Mouse (Mus musculus) hindbrain, postnatal 0 days (tissue): ENCODE results near the gene Hnrnpul2. TPM values are rescaled to one million over a fixed set of nuclear protein-coding genes. Genes with fewer than 3 reads are reported as not detected.

Source experiments
- ATAC-seq: fragments of 200-750 bp; cut with Nextera tagmentation; 2 replicates; pipeline ENCODE4 v1.8.0; 2017; ENCODE audit warnings: mild to moderate bottlenecking, moderate TSS enrichment, moderate library complexity
- DNase-seq: peaks from one replicate; pipeline ENCODE4 v3.0.0-alpha.2; 2015; ENCODE audit warnings: low spot score
- H3K27ac ChIP-seq: fragments of 300-500 bp; sonication (generic); 2 replicates; pipeline ENCODE4 v1.5.1; 2014; ENCODE audit warnings: mild to moderate bottlenecking
- H3K27me3 ChIP-seq: fragments of 300-500 bp; sonication (generic); 2 replicates; pipeline ENCODE4 v1.6.1; 2014; ENCODE audit warnings: low read length, mixed read lengths; ENCODE audit not compliant: insufficient read depth
- H3K36me3 ChIP-seq: fragments of 300-500 bp; sonication (generic); 2 replicates; pipeline ENCODE4 v1.6.1; 2014; ENCODE audit warnings: low read length, mixed read lengths; ENCODE audit not compliant: insufficient read depth
- H3K4me1 ChIP-seq: fragments of 300-500 bp; sonication (generic); 2 replicates; pipeline ENCODE4 v1.6.1; 2014; ENCODE audit warnings: antibody characterized with exemption, low read length, mixed read lengths; ENCODE audit not compliant: insufficient read depth
- H3K4me2 ChIP-seq: fragments of 300-500 bp; sonication (generic); 2 replicates; pipeline ENCODE4 v1.6.1; 2014; ENCODE audit warnings: low read depth, mild to moderate bottlenecking, low read length, moderate library complexity, mixed read lengths
- H3K4me3 ChIP-seq: fragments of 300-500 bp; sonication (generic); 2 replicates; pipeline ENCODE4 v1.5.1; 2014; ENCODE audit warnings: low read length
- H3K9ac ChIP-seq: fragments of 300-500 bp; sonication (generic); replicated peaks from 2 replicates; pipeline ENCODE4 v1.6.1; 2014; ENCODE audit warnings: mild to moderate bottlenecking, low read length, moderate library complexity, mixed read lengths
- H3K9me3 ChIP-seq: fragments of 300-500 bp; sonication (generic); 2 replicates; pipeline ENCODE4 v1.6.1; 2016; ENCODE audit warnings: low read length, mixed read lengths
- CTCF ChIP-seq: IDR thresholded peaks from 2 replicates; pipeline ENCODE4 v1.5.1; 2016; ENCODE audit warnings: antibody characterized with exemption, control low read depth, low read depth
- WGBS: fragments of 180-500 bp; shearing (Covaris S2); extraction: QIAGEN DNeasy Blood & Tissue Kit; methylation state at CpG from one replicate; pipeline ENCODE4 v1.1.7; 2014; 5-methylcytosine and 5-hydroxymethylcytosine counted together
- polyA plus RNA-seq: library from polyadenylated mRNA; unstranded; fragments of >200 nt; fragmentation: Nextera tagmentation; extraction: Ambion mirVana; gene quantifications from 2 replicates; pipeline ENCODE4 v1.2.1, GENCODE M21; 2015
- total RNA-seq: library from RNA; depleted of rRNA; stranded (reverse); fragments of >200 nt; gene quantifications from 2 replicates; pipeline ENCODE4 v1.2.3, GENCODE M21; 2014

Hnrnpul2 gene
- total and polyA plus RNA-seq, 2 experiments from 2014 or later, result 5.6 to 19.7 TPM

DNA sequence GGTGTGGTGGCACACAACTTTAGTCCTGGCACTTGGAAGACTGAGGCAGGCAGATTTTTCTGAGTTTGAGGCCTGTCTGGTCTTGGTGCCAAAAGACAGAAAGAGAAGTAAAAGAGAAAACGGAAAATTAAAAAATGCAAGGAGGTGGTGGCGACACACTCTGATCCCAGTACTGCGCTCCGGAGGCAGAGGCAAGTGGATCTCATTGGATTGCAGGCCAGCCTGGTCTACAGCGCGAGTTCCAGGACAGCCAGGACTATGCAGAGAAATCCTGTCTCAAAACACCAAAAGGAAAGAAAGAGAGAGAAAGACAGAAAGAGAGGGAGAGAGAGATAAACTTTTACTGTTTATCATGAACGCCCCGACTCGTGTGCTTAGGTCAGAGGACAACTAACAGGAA lies 51.0 kb downstream of the Hnrnpul2 start:
- 60% methylated on average over 9 of the region's 9 CpGs for WGBS
- Histone ChIP-seq H3K27ac (peak overlapping the region; percentile 79), H3K27me3 (no peaks in the 10 kb centered on the region), H3K4me2 (peak overlapping the region; percentile 91), H3K4me3 (peak overlapping the region; percentile 98), H3K4me1 (peaks cover 5% of the 10 kb centered on the region; the same call in 1 of the 2 replicates), H3K9ac (peak overlapping the region; percentile 95), H3K36me3 (peaks cover 21% of the 10 kb centered on the region; the same call in 1 of the 2 replicates), H3K9me3 (no peaks in the 10 kb centered on the region)
- ATAC-seq (peak; percentile 28), DNase-seq (no peak)
- no peak for TF ChIP-seq CTCF

- DNase-seq, result peak; percentile 97
- no peaks in the 10 kb centered on the region for H3K27me3 ChIP-seq
- peak within 1 kb of the TSS; percentile 91 for H3K4me2 ChIP-seq
- TF ChIP-seq CTCF, result no peak
- peaks cover 5% of the 10 kb centered on the region; the same call in 1 of the 2 replicates for H3K4me1 ChIP-seq
- H3K9me3 ChIP-seq, result no peaks in the 10 kb centered on the region
- 1% methylated on average over 58 of the region's 59 CpGs for whole genome bisulfite sequencing
- H3K27ac ChIP-seq, result peak within 1 kb of the TSS; percentile 86
- peak within 1 kb of the TSS; percentile 95 for H3K9ac ChIP-seq
- H3K36me3 ChIP-seq, result peaks cover 21% of the 10 kb centered on the region; the same call in 1 of the 2 replicates
- ATAC-seq, result peak; percentile 99
- H3K4me3 ChIP-seq, result peak within 1 kb of the TSS; percentile 98
These were observed 51.7 kb downstream of the Hnrnpul2 start, which contains the start of gene Ubxn1 for GRCm38 (mm10) chr19:8871267-8872186. Gene Ubxn1, plus strand, starts transcription at chr19:8871496.

DNA sequence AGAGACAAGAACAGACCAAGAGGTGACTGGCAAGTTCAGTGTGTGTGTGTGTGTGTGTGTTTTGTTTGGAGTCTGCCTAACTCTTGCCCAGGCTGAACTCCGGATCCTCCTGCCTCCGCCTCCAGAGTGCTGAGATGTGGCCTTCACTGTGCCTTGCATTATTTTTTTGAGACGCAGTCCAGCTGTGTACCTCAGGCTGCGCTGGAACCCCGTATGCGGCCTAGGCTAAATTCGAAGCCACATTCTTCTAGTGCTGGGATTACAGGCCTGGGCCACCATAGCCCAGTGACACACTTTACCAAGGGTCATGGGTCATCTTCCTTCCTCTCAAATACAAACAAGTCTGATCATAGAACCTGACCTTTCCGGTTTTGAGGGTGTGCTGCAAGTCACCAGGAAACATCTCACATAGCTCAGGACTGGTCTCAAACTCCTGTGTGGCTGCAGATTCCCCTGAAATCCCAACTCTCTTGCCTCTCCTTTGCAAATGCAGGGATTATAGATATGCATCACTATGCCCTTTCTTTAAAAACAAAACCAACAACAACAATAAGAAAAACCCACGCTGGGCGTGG lies 52.5 kb downstream of the Hnrnpul2 start:
- 79% methylated on average over 10 of the region's 10 CpGs for WGBS
- Histone ChIP-seq H3K27ac (peak overlapping the region; percentile 86; the same call in 1 of the 2 replicates), H3K4me3 (peak overlapping the region; percentile 98), H3K9me3 (no peaks in the 10 kb centered on the region), H3K4me2 (peak overlapping the region; percentile 91), H3K27me3 (no peaks in the 10 kb centered on the region), H3K4me1 (peaks cover 5% of the 10 kb centered on the region; the same call in 1 of the 2 replicates), H3K9ac (peak overlapping the region; percentile 95; the same call in 1 of the 2 replicates), H3K36me3 (peaks cover 21% of the 10 kb centered on the region; the same call in 1 of the 2 replicates)
- no peak for DNase-seq
- TF ChIP-seq CTCF, result no peak
- no peak for ATAC-seq

DNA sequence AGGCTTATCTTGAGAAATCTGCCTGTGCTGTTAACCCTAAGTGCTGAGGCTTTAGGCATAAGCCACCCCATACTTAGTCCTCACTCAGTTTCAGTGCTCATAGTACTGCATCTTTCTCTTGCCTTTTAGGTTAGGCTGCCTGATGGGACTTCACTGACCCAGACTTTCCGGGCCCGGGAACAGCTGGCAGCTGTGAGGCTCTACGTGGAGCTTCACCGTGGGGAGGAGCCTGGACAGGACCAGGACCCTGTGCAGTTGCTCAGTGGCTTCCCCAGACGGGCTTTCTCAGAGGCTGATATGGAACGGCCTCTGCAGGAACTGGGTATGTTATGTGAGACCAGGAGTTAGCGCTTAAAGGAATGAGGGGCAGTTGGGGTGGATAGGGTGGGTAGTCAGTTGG lies 55.2 kb downstream of the Hnrnpul2 start:
- WGBS, result 92% methylated on average over 7 of the region's 7 CpGs
- no peak overlapping the region for H3K4me2 ChIP-seq
- no peaks in the 10 kb centered on the region for H3K9me3 ChIP-seq
- H3K27me3 ChIP-seq, result no peaks in the 10 kb centered on the region
- H3K36me3 ChIP-seq, result peaks cover 21% of the 10 kb centered on the region; the same call in 1 of the 2 replicates
- H3K4me3 ChIP-seq, result no peak overlapping the region
- no peak overlapping the region for H3K9ac ChIP-seq
- no peak for TF ChIP-seq CTCF
- ATAC-seq (no peak), DNase-seq (no peak)
- no peak overlapping the region for H3K27ac ChIP-seq
- H3K4me1 ChIP-seq, result peaks cover 10% of the 10 kb centered on the region; the same call in 1 of the 2 replicates

GRCm38 (mm10) chr19:8880311-8881033 lies 60.7 kb downstream of the Hnrnpul2 start, which contains the start of gene Uqcc3:
Gene Uqcc3, minus strand, starts transcription at chr19:8880923.
- Histone ChIP-seq H3K9me3 (no peaks in the 10 kb centered on the region), H3K9ac (peak within 1 kb of the TSS; percentile 77), H3K4me3 (peak within 1 kb of the TSS; percentile 72), H3K4me2 (peak within 1 kb of the TSS; percentile 87), H3K27ac (peak within 1 kb of the TSS; percentile 83), H3K27me3 (no peaks in the 10 kb centered on the region), H3K36me3 (peaks cover 2% of the 10 kb centered on the region; the same call in 1 of the 2 replicates), H3K4me1 (peaks cover 6% of the 10 kb centered on the region; the same call in 1 of the 2 replicates)
- peak; percentile 94 for DNase-seq
- no peak for TF ChIP-seq CTCF
- peak; percentile 98 for ATAC-seq
- under 1% methylated on average over 42 of the region's 42 CpGs for WGBS

DNA sequence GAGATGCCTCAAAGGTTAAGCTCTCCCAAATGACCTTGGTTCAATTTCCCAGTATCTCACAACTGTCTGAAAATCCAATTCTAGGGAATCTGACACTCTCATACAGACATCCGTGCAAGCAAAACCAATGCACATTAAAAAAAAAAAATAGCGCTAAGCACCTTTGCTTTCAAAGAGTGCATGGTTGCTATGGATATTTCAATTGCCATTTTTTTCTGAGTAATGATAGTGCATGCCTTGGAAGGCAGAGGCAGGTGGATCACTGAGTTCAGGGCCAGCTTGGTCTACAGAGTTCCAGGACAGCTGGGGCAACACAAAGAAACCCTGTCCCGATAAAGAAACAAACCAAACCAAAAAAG lies 61.2 kb downstream of the Hnrnpul2 start:
- DNase-seq, result no peak
- no peak for TF ChIP-seq CTCF
- ATAC-seq, result no peak
- H3K36me3 ChIP-seq, result no peaks in the 10 kb centered on the region
- H3K27ac ChIP-seq, result no peak overlapping the region
- H3K9me3 ChIP-seq, result no peaks in the 10 kb centered on the region
- peaks cover 6% of the 10 kb centered on the region; the same call in 1 of the 2 replicates for H3K4me1 ChIP-seq
- H3K4me3 ChIP-seq, result peak overlapping the region; percentile 72
- 13% methylated on average over 3 of the region's 3 CpGs for WGBS
- H3K27me3 ChIP-seq, result no peaks in the 10 kb centered on the region
- H3K9ac ChIP-seq, result peak overlapping the region; percentile 77
- H3K4me2 ChIP-seq, result peak overlapping the region; percentile 87
